Mouse (Mus musculus) lung, embryonic 15.5 days (tissue): Measurements from ENCODE around the gene Chpf2. TPM values are rescaled to one million over a fixed set of nuclear protein-coding genes. Genes with fewer than 3 reads are reported as not detected.

Experiments
- ATAC-seq: fragments of 200-750 bp; cut with Nextera tagmentation; 2 replicates; pipeline ENCODE4 v1.8.0; 2017; ENCODE audit warnings: moderate number of reproducible peaks, borderline replicate concordance; ENCODE audit not compliant: low FRiP score, low TSS enrichment; ENCODE audit errors: extremely low read depth
- H3K27ac ChIP-seq: fragments of 300-500 bp; sonication (generic); 2 replicates; pipeline ENCODE4 v1.5.1; 2015; ENCODE audit warnings: moderate library complexity, mild to moderate bottlenecking, inconsistent platforms
- H3K27me3 ChIP-seq: fragments of 300-500 bp; sonication (generic); 2 replicates; pipeline ENCODE4 v1.6.1; 2015; ENCODE audit warnings: inconsistent platforms
- H3K36me3 ChIP-seq: fragments of 300-500 bp; sonication (generic); 2 replicates; pipeline ENCODE4 v1.6.1; 2015; ENCODE audit warnings: inconsistent platforms
- H3K4me1 ChIP-seq: fragments of 300-500 bp; sonication (generic); 2 replicates; pipeline ENCODE4 v1.6.1; 2015; ENCODE audit warnings: inconsistent platforms
- H3K4me2 ChIP-seq: fragments of 300-500 bp; sonication (generic); 2 replicates; pipeline ENCODE4 v1.6.1; 2015; ENCODE audit warnings: inconsistent platforms, mild to moderate bottlenecking, moderate library complexity
- H3K4me3 ChIP-seq: fragments of 300-500 bp; sonication (generic); 2 replicates; pipeline ENCODE4 v1.5.1; 2015; ENCODE audit warnings: mild to moderate bottlenecking, inconsistent platforms
- H3K9ac ChIP-seq: fragments of 300-500 bp; sonication (generic); 2 replicates; pipeline ENCODE4 v1.6.1; 2015; ENCODE audit warnings: inconsistent platforms
- H3K9me3 ChIP-seq: fragments of 300-500 bp; sonication (generic); 2 replicates; pipeline ENCODE4 v1.6.1; 2016; ENCODE audit warnings: inconsistent platforms
- WGBS: fragments of 180-500 bp; shearing (Covaris S2); methylation state at CpG from one replicate; pipeline ENCODE4 v1.1.7; 2015; 5-methylcytosine and 5-hydroxymethylcytosine counted together
- polyA plus RNA-seq: library from polyadenylated mRNA; unstranded; fragments of >200 nt; fragmentation: Nextera tagmentation; extraction: Ambion mirVana; gene quantifications from 2 replicates; pipeline ENCODE4 v1.2.1, GENCODE M21; 2015

The Chpf2 gene
- polyA plus RNA-seq, 1 experiment from 2014 or later: 21.7 TPM

DNA sequence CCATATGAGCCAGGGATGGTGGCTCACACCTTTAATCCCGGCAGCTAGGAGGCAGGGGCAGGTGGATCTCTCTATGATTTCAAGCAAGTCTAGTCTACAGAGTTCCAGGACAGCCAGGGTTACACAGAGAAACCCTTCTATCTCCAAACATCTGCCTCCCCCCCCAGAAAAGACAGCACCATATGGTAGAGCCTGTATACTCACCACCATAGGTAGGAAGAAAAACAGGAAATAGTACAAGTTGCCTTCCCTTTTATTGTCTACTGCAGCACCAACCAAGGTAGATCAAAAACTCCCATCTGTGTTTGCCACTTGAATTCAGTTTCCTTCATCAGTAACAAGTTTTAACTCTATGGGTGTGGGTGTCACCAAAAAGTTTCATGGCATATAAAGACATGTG is 10.6 kb upstream of the Chpf2 start:
- peak overlapping the region; percentile 79 for H3K4me2 ChIP-seq
- H3K9ac ChIP-seq: peak overlapping the region; percentile 82; the same call in 1 of the 2 replicates
- peak overlapping the region; percentile 86 for H3K4me3 ChIP-seq

DNA sequence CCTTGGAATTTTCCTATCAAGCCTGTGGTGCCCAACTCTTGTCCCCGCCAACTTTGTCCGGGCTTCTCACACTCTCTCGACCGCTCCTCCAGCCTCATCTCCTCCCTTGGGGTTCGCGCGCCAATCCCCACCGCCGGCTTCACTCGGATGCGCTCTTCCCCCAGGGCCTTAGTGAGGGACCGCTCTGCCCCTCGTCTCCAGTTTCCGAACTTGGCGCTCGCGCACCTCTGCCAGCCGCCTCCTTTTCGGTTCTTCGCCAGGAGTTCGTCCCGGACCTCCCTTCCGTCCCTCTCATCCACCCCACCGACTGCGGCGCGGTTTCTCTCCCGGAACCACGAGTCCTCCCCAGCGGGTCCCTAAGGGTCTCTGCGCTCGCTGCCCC is 9.7 kb upstream of the Chpf2 start:
- Histone ChIP-seq H3K27me3 (no peaks in the 10 kb centered on the region), H3K4me1 (peaks cover 21% of the 10 kb centered on the region), H3K27ac (peak overlapping the region; percentile 87), H3K9ac (peak overlapping the region; percentile 82), H3K4me3 (peak overlapping the region; percentile 86), H3K4me2 (peak overlapping the region; percentile 79), H3K36me3 (peaks cover 34% of the 10 kb centered on the region), H3K9me3 (no peaks in the 10 kb centered on the region)
- peak; percentile 28 for ATAC-seq
- 0% methylated on average over 32 of the region's 32 CpGs for WGBS

More for the DNA sequence above, 10.6 kb upstream of the Chpf2 start:
- peaks cover 21% of the 10 kb centered on the region for H3K4me1 ChIP-seq
- H3K27ac ChIP-seq: no peak overlapping the region
- WGBS: 81% methylated on average over 1 of the region's 1 CpGs
- H3K9me3 ChIP-seq: no peaks in the 10 kb centered on the region
- ATAC-seq: no peak
- H3K27me3 ChIP-seq: no peaks in the 10 kb centered on the region
- peaks cover 43% of the 10 kb centered on the region for H3K36me3 ChIP-seq

DNA sequence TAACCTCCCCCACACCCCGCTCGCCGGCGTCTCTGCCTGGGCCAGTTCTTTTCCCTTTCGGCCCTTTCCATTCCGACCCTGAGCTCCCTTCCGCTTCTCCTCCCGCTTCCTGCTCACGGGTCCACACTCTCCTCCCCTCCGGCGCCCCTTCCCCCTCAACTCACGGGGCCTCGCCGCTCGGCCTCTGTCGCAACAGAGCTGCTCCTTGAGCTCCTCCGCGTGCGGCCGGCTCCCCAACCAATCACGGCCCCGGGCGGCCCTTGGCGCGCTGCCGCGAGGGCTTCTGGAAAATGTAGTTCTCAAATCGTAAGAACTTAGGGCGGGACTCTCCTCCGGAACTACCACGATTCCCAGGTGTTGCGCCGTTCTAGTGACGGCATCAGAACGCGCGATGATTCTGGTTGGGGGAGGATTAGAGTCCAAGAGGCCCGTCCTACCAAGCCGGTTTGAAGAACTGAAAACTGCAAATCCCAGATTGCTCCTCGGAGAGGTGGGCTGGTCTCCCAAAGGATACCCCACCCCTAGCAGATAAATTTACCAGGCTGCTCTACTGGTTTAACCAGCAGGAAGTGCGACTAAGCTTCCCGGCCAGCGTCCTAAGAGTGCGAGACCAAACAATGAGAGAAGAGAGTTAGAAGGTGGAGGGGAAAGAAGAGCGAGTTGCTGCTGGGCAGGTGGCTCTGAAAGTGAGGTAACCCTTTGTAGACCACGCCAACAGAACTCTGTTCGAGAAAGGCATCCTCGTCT is 9.2 kb upstream of the Chpf2 start, which contains the start of gene Abcf2:
TSS of gene Abcf2 (minus strand) at position 285 of the 747 bp plus-strand sequence.
- Histone ChIP-seq H3K9me3 (no peaks in the 10 kb centered on the region), H3K4me3 (peak within 1 kb of the TSS; percentile 86), H3K4me2 (peak within 1 kb of the TSS; percentile 79), H3K27ac (peak within 1 kb of the TSS; percentile 87), H3K36me3 (peaks cover 28% of the 10 kb centered on the region), H3K9ac (peak within 1 kb of the TSS; percentile 82), H3K4me1 (peaks cover 21% of the 10 kb centered on the region), H3K27me3 (no peaks in the 10 kb centered on the region)
- WGBS: under 1% methylated on average over 48 of the region's 48 CpGs
- peak; percentile 96 for ATAC-seq

DNA sequence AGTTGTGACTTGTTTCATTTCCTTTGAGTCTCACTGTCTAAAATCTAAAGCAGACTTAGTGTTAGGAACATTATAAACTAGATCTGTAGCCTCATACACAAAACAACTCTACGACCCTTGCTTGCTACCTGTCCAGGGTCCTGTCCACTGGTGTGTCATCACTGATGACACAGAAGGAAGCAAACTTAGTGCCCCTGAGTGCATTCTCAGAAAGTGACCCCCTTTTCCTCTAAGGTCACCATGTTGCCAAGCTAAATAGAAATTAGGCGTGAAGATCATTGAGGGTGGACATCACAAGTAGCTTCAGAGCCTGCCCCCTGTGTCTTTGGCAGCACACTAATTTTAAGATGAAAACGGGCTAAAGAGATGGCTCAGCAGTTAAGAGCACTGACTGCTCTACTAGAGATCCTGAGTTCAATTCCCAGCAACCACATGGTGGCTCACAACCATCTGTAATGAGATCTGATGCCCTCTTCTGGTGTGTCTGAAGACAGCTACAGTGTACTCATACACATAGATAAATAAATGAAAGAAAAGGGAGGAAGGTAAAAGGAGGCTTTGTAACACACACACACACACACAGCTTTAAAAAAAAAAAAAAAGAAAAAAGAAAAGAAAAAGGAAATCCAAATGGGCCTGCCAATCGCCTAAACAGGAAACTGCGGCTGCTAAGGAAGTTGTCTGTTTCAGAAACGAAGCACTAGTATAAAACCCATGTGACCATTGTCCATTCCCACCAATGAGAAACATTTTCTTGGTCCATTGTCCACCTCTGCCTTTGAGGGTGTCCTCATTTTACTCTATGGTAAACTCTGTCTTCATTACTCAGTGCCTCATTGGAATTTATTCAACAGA is 8.2 kb upstream of the Chpf2 start:
- Histone ChIP-seq H3K4me1 (peaks cover 21% of the 10 kb centered on the region), H3K27ac (peak overlapping the region; percentile 87), H3K9ac (peak overlapping the region; percentile 56), H3K36me3 (peaks cover 20% of the 10 kb centered on the region), H3K4me2 (peak overlapping the region; percentile 79), H3K4me3 (peak overlapping the region; percentile 86), H3K9me3 (no peaks in the 10 kb centered on the region), H3K27me3 (no peaks in the 10 kb centered on the region)
- WGBS: 53% methylated on average over 6 of the region's 6 CpGs
- ATAC-seq: no peak

DNA sequence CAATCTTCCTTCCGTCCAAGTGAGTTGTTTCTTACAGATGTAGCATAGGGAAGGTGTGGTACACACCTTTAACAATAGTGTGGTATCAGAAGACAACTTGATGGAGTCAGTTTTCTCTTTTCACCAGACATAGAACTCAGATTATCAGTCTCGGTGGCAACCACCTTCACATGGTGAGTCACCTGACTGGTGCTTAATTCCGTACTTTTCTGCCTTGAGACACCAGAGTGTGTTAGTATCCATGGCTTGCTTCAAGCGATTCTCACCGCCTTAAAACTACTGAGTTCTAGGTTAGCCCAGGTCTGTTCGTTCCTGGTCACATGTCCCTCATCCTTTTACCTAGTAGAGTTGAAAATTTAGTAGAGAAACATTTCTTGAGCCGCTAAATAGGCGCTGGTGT is 435 bp upstream of the Chpf2 start:
- Histone ChIP-seq H3K9ac (peak overlapping the region; percentile 75), H3K4me2 (peak overlapping the region; percentile 85), H3K27me3 (no peaks in the 10 kb centered on the region), H3K27ac (no peak overlapping the region), H3K9me3 (no peaks in the 10 kb centered on the region), H3K4me3 (peak overlapping the region; percentile 92), H3K4me1 (peaks cover 22% of the 10 kb centered on the region), H3K36me3 (peaks cover 23% of the 10 kb centered on the region)
- ATAC-seq: no peak; the same call in 1 of the 2 replicates
- WGBS: 11% methylated on average over 8 of the region's 8 CpGs

DNA sequence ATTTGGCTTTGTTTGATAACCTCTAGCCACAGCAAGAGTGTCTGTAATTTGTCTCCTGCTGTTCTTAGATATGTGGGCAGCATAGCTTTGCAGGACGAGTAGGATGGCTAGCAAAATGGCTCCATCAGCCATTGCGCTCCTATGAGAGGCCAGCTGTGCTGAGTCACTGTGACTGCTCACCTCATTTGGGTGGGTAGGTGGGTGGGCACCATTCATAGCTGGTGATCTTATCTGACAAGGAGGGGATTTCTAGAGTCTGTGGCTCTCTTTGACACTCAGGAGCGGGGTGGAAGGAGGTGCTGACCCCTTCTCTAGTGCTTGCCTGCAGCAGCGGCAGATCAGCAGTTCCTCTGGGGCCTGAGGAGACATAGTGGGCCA is 648 bp downstream of the Chpf2 start:
- H3K27ac ChIP-seq: no peak overlapping the region
- 10% methylated on average over 4 of the region's 4 CpGs for WGBS
- ATAC-seq: no peak

DNA sequence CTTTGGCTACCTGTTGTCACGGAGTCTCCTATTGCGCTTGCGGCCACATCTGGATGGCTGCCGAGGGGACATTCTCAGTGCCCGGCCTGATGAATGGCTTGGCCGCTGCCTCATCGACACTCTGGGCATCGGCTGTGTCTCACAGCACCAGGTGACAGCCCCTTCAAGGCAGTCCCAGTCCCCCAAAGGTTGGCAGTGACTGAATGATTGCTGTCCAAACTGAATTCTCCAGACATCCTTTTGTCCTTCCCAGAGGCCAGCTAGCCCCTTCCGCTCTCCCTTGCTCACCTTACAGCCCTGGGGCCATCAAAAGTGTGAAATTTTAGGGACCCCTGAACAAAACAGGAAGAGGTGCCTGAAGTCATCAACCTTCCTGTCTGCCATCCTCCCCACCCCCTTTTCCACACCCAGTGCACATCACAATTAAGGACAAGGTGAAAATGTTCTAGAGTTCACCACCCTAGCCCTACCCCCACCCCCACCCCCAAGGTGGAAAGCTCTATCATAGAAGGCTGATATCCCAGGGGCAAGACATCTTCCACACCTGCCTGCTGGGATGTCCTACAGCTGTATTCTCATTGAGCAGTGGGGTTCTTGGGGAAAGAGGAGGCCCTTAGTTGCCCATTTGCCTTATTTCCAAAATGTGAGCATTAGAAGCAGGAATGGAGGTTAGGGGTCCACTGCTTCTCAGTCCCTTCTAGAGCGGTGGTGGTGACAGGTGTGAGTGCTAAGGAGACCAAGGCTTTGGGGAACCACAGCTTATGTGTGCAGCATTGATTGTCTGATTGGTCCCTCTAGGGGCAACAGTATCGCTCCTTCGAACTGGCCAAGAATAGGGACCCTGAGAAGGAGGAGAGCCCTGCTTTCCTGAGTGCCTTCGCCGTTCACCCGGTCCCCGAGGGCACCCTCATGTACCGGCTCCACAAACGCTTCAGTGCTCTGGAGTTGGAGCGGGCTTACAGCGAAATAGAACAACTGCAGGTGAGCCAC is 3.3 kb downstream of the Chpf2 start:
- peaks cover 33% of the 10 kb centered on the region for H3K4me1 ChIP-seq
- WGBS: 91% methylated on average over 20 of the region's 20 CpGs
- no peaks in the 10 kb centered on the region for H3K27me3 ChIP-seq
- H3K27ac ChIP-seq: no peak overlapping the region
- H3K4me2 ChIP-seq: no peak overlapping the region
- no peak for ATAC-seq
- no peak overlapping the region for H3K4me3 ChIP-seq
- no peaks in the 10 kb centered on the region for H3K9me3 ChIP-seq
- peaks cover 58% of the 10 kb centered on the region for H3K36me3 ChIP-seq
- H3K9ac ChIP-seq: no peak overlapping the region

More for the DNA sequence above, 648 bp downstream of the Chpf2 start:
- H3K36me3 ChIP-seq: peaks cover 34% of the 10 kb centered on the region
- peaks cover 33% of the 10 kb centered on the region for H3K4me1 ChIP-seq
- H3K9me3 ChIP-seq: no peaks in the 10 kb centered on the region
- no peaks in the 10 kb centered on the region for H3K27me3 ChIP-seq
- peak overlapping the region; percentile 85 for H3K4me2 ChIP-seq
- peak overlapping the region; percentile 75 for H3K9ac ChIP-seq
- peak overlapping the region; percentile 92 for H3K4me3 ChIP-seq

DNA sequence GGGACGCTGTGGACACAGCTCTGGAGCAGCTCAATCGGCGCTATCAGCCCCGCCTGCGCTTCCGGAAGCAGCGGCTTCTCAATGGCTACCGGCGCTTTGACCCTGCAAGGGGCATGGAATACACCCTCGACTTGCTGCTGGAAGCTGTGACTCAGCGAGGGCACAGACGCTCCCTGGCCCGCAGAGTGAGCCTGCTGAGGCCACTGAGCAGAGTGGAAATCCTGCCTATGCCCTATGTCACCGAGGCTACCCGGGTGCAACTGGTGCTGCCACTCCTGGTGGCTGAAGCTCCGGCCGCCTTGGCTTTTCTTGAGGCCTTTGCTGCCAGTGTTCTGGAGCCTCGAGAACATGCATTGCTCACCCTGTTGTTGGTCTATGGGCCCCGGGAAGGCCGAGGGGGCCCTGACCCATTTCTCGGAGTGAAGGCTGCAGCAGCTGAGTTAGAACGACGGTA is 4.8 kb downstream of the Chpf2 start:
- H3K27ac ChIP-seq: peak overlapping the region; percentile 24; the same call in 1 of the 2 replicates
- no peak overlapping the region for H3K4me3 ChIP-seq
- no peaks in the 10 kb centered on the region for H3K27me3 ChIP-seq
- no peaks in the 10 kb centered on the region for H3K9me3 ChIP-seq
- peak overlapping the region; percentile 42 for H3K4me2 ChIP-seq
- H3K36me3 ChIP-seq: peaks cover 69% of the 10 kb centered on the region
- 35% methylated on average over 23 of the region's 23 CpGs for WGBS
- ATAC-seq: no peak
- H3K9ac ChIP-seq: peak overlapping the region; percentile 13; the same call in 1 of the 2 replicates
- peaks cover 29% of the 10 kb centered on the region for H3K4me1 ChIP-seq

DNA sequence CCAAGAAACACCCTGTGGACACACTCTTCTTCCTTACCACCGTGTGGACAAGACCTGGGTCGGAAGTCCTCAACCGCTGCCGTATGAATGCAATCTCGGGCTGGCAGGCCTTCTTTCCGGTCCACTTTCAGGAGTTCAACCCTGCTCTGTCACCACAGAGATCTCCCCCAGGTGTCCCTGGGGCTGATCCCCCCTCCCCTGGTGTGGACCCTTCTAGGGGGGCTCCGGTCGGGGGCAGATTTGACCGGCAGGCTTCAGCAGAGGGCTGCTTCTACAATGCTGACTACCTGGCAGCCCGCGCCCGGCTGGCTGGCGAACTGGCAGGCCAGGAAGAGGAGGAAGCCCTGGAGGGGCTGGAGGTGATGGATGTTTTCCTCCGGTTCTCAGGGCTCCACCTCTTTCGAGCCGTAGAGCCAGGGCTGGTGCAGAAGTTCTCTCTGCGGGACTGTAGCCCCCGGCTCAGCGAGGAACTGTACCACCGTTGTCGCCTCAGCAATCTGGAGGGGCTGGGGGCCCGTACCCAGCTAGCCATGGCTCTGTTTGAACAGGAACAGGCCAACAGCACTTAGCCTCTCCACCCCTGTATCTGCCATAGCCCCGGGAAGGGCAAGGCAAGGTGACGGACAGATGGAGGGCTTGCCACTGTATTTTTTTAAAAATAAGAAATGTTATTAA is 5.4 kb downstream of the Chpf2 start:
- WGBS: 55% methylated on average over 24 of the region's 24 CpGs
- Histone ChIP-seq H3K9me3 (no peaks in the 10 kb centered on the region), H3K4me1 (peaks cover 35% of the 10 kb centered on the region), H3K27me3 (no peaks in the 10 kb centered on the region), H3K27ac (peak overlapping the region; percentile 24; the same call in 1 of the 2 replicates), H3K9ac (peak overlapping the region; percentile 13; the same call in 1 of the 2 replicates), H3K4me3 (0 out of 2 replicates have a peak overlapping the region, but pooled peaks have one; percentile 2), H3K36me3 (peaks cover 69% of the 10 kb centered on the region), H3K4me2 (peak overlapping the region; percentile 42)
- ATAC-seq: no peak

DNA sequence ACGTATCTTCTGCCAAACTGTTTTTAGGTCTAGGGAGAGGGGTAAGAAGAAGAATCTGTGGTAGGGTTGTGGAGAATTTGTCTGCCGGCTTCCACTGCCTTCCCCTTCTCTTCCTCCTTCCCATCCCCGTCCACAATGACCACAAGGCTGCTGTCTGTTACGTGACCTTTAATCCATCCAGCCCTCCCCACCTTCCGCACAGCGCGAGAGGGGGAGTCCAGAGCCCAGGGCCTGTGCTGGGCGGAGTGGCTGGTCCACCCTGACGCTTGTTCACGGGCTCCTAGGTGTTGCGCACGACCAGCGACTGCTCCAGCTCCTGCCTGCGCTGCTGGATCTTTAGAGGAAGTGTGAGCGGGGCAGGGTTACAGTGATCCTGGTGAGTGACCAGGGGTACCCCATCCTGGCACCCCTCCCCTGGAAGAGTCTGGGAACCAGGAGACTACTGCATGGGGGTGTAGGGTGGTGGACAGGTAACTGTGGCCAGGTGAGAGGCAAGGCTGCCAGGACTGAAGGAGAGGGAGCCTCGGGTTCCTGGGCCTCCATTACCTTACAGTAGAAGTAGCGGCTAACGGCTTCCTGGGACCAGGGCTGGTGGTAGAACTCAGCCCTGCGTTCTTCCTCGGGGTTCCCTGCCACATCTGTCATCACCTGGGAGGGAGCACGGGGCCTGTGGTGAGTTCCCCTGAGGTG is 6.1 kb downstream of the Chpf2 start:
- Histone ChIP-seq H3K9ac (no peak overlapping the region), H3K4me3 (no peak overlapping the region), H3K4me2 (peak overlapping the region; percentile 42), H3K27me3 (no peaks in the 10 kb centered on the region), H3K36me3 (peaks cover 69% of the 10 kb centered on the region), H3K9me3 (no peaks in the 10 kb centered on the region), H3K4me1 (peaks cover 33% of the 10 kb centered on the region), H3K27ac (no peak overlapping the region)
- no peak for ATAC-seq
- 68% methylated on average over 21 of the region's 21 CpGs for WGBS
